ENCODE assay signal across 30 mouse cellular contexts in genomic region chr2:93760389-93760788, GRCm38 (mm10).
"Had no signal": no experiment of that assay in that cellular context is flagged by ENCODE, and none has a peak within 500 bp of the region (broad histone marks: within the 10 kb centered on the region; RNA-seq: fewer than 3 reads in every experiment).

No protein-coding gene starts in this region.

- H3K9me3 ChIP-seq: heart, embryonic 12.5 days; heart, embryonic 13.5 days; heart, embryonic 15.5 days; hindbrain, embryonic 10.5 days; hindbrain, embryonic 12.5 days; hindbrain, embryonic 13.5 days; hindbrain, embryonic 15.5 days; intestine, embryonic 15.5 days; kidney, embryonic 15.5 days had no signal

- H3K4me1 ChIP-seq: intestine, embryonic 15.5 days had no signal

- H3K9ac ChIP-seq: heart, embryonic 12.5 days; heart, embryonic 13.5 days; heart, embryonic 15.5 days; hindbrain, embryonic 12.5 days; hindbrain, embryonic 13.5 days; hindbrain, embryonic 14.5 days; hindbrain, embryonic 15.5 days; intestine, embryonic 15.5 days; kidney, embryonic 15.5 days had no signal

- DNase-seq: heart, postnatal 10 days; heart, postnatal 14 days; heart, postnatal 36 days; heart, postnatal 4 days; kidney, adult 11 months; kidney, adult 18-20 months; kidney, adult 2 months; kidney, adult 8-10 months; kidney, adult 9 months; kidney, postnatal 10 days; kidney, postnatal 14 days; kidney, postnatal 36 days; kidney, postnatal 4 days; layer of hippocampus, adult 9-11 months; layer of hippocampus, postnatal 36 days had no signal

- H3K36me3 ChIP-seq: intestine, embryonic 15.5 days had no signal

- H3K27me3 ChIP-seq: heart, embryonic 12.5 days; heart, embryonic 13.5 days; heart, embryonic 15.5 days; hindbrain, embryonic 12.5 days; hindbrain, embryonic 13.5 days; hindbrain, embryonic 15.5 days; intestine, embryonic 15.5 days; kidney, embryonic 15.5 days had no signal

- H3K27ac ChIP-seq: heart, embryonic 13.5 days; heart, embryonic 15.5 days; hindbrain, embryonic 10.5 days; hindbrain, embryonic 12.5 days; hindbrain, embryonic 13.5 days; hindbrain, embryonic 14.5 days; hindbrain, embryonic 15.5 days; hindbrain, postnatal 0 days; intestine, embryonic 15.5 days; kidney, embryonic 15.5 days; kidney, postnatal 0 days; layer of hippocampus, adult 2 months; left cerebral cortex, adult 2 months had no signal

- H3K4me3 ChIP-seq: heart, embryonic 12.5 days; heart, embryonic 13.5 days; heart, embryonic 15.5 days; hindbrain, embryonic 10.5 days; hindbrain, embryonic 12.5 days; hindbrain, embryonic 13.5 days; hindbrain, embryonic 15.5 days; intestine, embryonic 15.5 days; kidney, embryonic 15.5 days; layer of hippocampus, adult 2 months; left cerebral cortex, adult 2 months had no signal

- H3K4me2 ChIP-seq: heart, embryonic 11.5 days; heart, embryonic 12.5 days; heart, embryonic 13.5 days; heart, embryonic 15.5 days; hindbrain, embryonic 12.5 days; hindbrain, embryonic 13.5 days; hindbrain, embryonic 14.5 days; hindbrain, embryonic 15.5 days; intestine, embryonic 15.5 days; kidney, embryonic 15.5 days had no signal
